Mouse (Mus musculus): Measurements from ENCODE around the gene Tent4b.

The Tent4b gene

GRCm38 (mm10) chr8:88274090-88274489, 75.1 kb downstream of the Tent4b start:
- in situ Hi-C loops (cut with MseI, MboI) = no loop called here

DNA sequence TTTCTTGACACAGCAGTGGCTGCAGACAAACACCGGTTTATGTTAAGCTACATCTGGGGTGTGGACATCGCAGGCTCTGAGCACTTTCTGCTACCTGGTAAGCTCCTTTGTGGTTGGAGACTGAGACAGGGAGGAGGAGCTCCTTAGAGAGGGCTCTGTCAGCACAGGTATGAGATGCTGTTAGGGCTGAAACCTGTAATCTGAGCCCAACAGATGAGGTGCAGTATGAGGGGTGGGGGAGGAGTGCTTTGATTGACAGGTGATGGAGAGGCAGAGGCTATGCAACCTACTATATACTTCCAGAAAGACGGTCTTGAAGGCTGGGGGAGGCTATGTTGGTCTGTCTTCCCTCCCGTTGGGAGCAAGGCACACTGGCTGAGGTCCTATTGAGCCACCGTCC, 80.2 kb downstream of the Tent4b start:
- in situ Hi-C loops (cut with MseI, MboI) = no loop called here

DNA sequence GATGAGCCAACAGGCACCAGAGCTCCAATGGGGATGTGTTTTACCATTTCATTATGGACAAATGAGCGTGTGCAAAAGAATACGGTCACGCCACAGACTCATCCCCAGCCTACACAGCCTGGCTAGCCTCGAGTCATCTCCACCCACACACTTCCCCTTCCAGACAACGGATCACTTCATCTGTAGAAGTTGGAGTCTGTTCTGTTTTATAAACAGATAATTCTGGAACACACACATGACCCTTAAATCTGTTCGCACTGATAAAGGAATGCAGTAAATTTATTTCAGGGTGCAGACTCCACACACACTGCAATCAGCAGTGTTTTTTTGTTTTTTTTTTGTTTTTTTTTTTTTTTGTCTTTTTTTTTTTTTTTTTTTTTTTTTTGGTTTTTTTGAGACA, 80.7 kb downstream of the Tent4b start:
- in situ Hi-C loops (cut with MseI, MboI) = no loop called here

DNA sequence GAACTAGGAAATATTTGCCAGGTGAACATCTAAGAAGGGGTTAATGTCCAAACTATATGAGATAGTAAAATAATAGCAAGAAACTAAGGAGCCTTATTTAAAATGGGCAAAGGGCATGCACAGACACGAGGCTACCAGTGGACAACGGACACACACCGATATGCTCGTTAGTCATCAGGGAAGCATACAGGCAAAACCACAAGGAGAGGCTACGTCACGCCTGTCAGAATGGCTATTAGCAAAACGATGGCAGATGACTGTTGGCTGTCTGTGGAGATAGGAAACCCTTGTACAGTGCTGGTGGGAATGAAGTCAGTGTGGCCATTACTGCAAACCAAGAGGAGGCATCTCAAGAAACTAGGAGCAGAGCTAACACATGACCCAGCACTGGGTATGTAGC, 81.9 kb downstream of the Tent4b start:
- in situ Hi-C loops (cut with MseI, MboI) = no loop called here

DNA sequence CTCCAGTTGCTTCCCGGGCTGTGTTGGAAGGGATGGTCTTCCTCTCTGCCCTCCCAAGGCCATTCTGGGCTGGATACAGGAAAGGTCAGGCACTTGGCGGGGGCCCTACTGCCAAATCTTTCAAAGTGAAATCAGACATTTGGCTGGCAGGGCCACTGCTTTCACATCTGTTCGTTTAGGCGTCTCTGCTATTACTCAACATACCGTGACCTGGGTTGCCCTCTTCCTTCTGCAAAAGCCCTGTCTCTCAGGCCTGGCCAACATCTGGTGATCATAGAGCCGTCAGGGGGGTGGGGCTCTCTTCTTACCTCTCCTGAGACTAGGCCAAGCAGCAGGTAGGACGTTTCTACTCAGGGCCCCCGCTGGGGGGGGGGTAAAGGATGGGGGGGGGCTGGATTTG, 83.7 kb downstream of the Tent4b start:
- in situ Hi-C loops (cut with MseI, MboI) = no loop called here

DNA sequence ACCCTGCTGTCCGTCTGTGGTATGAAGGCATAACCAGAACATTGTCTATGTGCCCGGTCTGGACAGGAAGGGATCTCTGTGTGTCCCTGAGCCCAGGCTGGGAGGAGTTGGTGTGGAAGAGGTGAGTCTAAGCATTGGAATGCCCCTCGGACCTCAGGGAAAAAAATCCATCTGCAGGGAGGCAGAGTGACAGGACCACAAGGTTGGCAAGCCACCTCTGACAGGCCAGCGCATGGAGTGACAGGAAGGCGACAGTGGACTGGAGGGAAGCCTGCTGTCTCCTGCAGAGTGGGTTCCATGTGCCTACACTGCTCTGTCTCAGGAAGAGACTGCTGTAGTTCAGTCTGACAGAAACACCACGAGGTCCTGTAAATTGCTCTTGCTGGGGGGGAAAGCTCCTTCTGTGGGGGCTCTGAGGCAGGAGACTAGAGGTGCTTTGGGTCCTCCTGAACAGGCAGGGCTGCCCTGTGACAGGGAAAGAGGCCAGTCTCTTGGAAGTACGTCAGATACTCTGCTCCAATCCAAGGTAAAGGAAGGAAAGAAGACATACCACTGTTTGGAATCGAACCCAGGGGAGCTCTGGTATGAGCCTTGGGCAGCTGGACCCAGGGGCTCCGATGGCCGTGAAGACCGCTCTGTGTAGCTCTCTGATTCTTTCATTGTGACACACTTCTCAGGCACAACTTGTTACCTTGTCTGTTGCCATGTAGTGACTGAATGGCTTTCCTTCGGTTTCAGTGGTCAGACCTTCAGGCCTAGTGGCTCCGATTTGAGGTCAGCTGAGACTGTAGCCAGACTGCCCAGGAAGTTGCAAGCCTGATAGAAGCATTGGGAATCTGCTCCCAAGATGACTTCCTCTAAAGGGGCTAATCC, 84.5 kb downstream of the Tent4b start:
- in situ Hi-C loops (cut with MseI, MboI) = no loop called here

- in situ Hi-C loops (cut with MseI, MboI) = no loop called here
Measured at GRCm38 (mm10) chr8:88284738-88285137, 85.7 kb downstream of the Tent4b start.

DNA sequence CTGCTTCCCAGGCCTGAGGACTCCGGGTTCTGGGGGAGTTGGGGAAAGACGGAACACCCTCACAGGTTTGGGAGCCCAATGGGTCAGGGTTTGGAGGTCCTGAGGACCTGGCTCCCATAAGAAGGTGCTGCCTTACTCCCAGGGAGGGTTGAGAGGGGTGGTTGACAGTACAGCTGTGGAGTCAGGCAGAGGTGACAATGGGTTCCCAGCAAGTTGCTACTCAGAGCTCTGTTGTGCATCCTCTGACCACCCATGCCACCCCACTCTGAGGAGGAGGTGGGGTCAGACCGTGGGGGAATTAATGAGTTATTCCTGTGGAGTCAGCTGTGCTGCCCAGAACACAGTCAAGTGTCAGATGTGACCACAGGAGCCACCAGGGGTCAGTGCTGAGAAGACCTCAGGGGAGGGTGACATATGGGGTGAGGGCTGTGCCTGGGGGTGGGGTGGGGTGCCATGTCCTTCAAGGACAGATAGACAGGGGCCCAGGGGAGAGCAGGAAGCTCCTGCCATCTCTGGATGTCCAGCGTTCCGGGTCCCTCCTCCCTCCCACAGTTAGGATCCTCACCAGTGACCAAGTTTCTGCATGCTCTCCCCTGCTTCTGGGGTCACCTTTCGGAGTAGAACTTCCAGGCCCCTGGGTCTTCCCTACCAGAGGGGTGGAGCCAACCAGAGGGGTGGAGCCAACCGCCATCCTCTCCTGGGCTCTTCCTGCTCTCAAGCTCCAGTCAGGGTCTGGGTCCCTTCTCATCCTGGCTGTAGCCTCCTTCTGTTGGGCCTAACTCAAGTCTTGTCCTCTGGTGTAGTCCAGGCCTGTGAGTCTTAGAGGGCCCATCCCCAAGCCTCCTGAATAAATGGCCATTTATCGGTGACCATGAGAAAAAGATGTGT, 86.7 kb downstream of the Tent4b start:
- in situ Hi-C loops (cut with MseI, MboI) = no loop called here

GRCm38 (mm10) chr8:88286421-88286960, 87.5 kb downstream of the Tent4b start:
- in situ Hi-C loops (cut with MseI, MboI) = no loop called here

DNA sequence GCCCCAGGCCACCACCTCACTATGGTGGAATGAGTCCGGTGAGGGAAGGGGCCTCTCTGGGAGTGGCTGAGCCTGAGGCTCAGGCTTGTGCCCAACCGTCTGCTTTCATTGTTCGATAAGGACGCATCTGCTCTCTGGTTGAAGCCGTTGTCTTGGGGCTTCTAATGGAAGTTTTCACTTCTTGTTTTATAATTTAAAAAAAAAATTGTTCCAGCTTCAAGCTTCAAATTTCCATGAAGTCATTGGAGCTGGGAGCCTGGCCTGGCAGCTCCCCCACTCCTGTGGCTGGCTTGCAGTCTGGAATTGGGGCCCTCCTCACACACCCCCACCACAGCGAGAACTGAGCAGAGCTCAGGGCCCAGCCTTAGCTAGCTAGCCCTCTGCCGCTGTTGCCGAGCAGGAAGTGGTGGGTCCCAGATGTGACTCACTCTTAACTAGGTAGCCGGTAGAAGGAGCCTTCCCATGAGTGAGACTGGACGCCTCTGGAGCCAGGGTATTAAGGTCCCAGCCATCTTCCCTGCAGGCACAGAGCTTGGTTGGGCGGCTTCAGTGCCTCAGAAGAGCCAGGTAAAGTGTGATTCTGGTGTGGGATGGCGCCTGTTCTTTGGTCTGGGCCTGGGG, 89.7 kb downstream of the Tent4b start:
- in situ Hi-C loops (cut with MseI, MboI) = no loop called here

DNA sequence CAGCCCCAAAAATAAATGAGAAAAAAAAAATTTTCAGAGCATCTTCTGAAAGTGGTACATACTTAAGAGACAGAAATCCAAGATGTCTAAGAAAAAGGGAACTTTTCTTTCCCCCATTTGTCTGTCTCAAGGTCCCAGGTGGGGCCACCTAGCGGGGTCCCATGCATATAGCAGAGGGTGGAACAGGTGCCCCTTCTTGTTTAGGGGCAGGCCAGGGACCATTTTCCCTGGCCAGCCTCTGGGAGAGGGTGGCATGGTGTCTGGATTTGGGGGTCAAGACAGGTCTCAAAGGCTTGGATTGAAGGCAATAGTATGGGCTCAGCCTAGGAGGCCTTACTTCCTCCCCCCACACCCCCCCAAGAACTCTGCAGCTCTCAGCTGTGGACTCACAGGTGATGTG, 90.9 kb downstream of the Tent4b start:
- in situ Hi-C loops (cut with MseI, MboI) = no loop called here

- in situ Hi-C loops (cut with MseI, MboI) = no loop called here
Measured at GRCm38 (mm10) chr8:88290326-88291304, 91.6 kb downstream of the Tent4b start.

- in situ Hi-C loops (cut with MseI, MboI) = no loop called here
Measured at GRCm38 (mm10) chr8:88291305-88291690, 92.3 kb downstream of the Tent4b start.

- in situ Hi-C loops (cut with MseI, MboI) = no loop called here
Measured at GRCm38 (mm10) chr8:88292926-88293325, 93.9 kb downstream of the Tent4b start.

GRCm38 (mm10) chr8:88293590-88294356, 94.8 kb downstream of the Tent4b start:
- in situ Hi-C loops (cut with MseI, MboI) = no loop called here

GRCm38 (mm10) chr8:88294977-88295376, 96.0 kb downstream of the Tent4b start:
- in situ Hi-C loops (cut with MseI, MboI) = no loop called here

DNA sequence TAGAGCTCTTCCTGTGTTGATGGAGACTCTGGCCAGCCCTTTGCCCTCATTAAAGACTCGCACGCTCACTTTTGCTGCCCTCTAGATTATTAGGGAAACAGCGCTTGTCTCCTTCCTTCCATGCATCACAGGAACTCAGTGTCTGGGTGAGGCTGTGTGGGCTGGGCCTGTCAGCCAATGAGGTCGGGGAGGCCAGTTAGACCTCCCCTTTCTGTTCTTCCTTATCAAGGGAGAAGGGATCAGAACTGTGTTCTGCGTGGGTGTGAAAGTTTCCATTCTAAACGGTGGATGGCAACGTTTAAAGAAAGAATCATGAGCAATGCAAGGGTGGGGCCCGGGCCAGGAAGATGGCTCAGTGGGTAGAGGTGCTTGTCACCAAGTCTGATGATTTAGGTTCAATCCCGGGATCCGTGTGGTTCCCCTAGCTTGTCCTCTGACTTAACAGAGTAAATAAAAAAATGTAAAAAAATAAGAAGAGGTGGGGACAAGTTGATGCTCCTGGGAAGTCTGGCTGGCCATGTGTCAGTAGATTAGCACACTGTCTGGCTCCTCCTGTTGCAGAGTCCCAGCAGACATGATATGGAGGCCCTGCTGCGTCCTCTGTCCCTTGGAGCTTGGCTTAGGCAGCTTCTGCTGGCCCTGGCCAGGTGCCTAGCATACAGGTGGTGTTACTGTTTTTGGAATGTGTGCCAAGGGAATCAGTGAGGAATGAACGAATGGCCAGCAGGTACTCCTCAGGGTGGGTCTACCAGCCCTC, 99.1 kb downstream of the Tent4b start:
- in situ Hi-C loops (cut with MseI, MboI) = no loop called here

DNA sequence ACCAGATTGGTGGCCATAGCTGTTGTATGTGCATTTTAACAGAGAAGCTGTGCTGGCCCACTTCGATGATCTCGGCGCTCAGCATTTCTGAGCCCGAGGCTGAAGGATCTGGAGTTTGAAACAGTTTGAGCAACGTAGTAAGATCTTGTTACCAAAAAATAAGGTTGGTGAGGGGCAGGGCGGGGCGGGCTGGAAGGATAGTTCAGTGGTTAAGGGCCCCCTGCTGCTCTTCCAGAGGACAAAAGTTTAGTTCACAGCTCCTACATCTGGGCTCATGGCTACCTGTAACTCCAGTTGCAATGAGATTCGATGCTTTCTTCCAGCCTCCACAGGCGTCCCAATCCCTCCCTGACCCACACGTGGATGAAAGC, 99.7 kb downstream of the Tent4b start:
- in situ Hi-C loops (cut with MseI, MboI) = no loop called here

GRCm38 (mm10) chr8:88299907-88300603, 101.0 kb downstream of the Tent4b start:
- in situ Hi-C loops (cut with MseI, MboI) = no loop called here

Data from mouse trophoblast stem cell (cell line).